Mouse (Mus musculus) kidney, embryonic 15.5 days (tissue): ENCODE results near the gene Arg1. TPM values are rescaled to one million over a fixed set of nuclear protein-coding genes. Genes with fewer than 3 reads are reported as not detected.

Source experiments
- ATAC-seq: fragments of 200-750 bp; cut with Nextera tagmentation; replicated peaks from 2 replicates; pipeline ENCODE4 v1.8.0; 2017; ENCODE audit warnings: moderate TSS enrichment; ENCODE audit not compliant: low FRiP score
- H3K27ac ChIP-seq: fragments of 300-500 bp; sonication (generic); 2 replicates; pipeline ENCODE4 v1.5.1; 2015; ENCODE audit warnings: mild to moderate bottlenecking, inconsistent platforms
- H3K27me3 ChIP-seq: fragments of 300-500 bp; sonication (generic); 2 replicates; pipeline ENCODE4 v1.6.1; 2015; ENCODE audit warnings: inconsistent platforms
- H3K36me3 ChIP-seq: fragments of 300-500 bp; sonication (generic); 2 replicates; pipeline ENCODE4 v1.6.1; 2015; ENCODE audit warnings: inconsistent platforms
- H3K4me1 ChIP-seq: fragments of 300-500 bp; sonication (generic); 2 replicates; pipeline ENCODE4 v1.6.1; 2015; ENCODE audit warnings: inconsistent platforms
- H3K4me2 ChIP-seq: fragments of 300-500 bp; sonication (generic); 2 replicates; pipeline ENCODE4 v1.6.1; 2015; ENCODE audit warnings: moderate library complexity, mild to moderate bottlenecking, inconsistent platforms
- H3K4me3 ChIP-seq: fragments of 300-500 bp; sonication (generic); replicated peaks from 2 replicates; pipeline ENCODE4 v1.5.1; 2015; ENCODE audit warnings: mild to moderate bottlenecking, inconsistent platforms
- H3K9ac ChIP-seq: fragments of 300-500 bp; sonication (generic); 2 replicates; pipeline ENCODE4 v1.6.1; 2015; ENCODE audit warnings: mild to moderate bottlenecking, inconsistent platforms
- H3K9me3 ChIP-seq: fragments of 300-500 bp; sonication (generic); replicated peaks from 2 replicates; pipeline ENCODE4 v1.6.1; 2016; ENCODE audit warnings: inconsistent platforms
- WGBS: fragments of 180-500 bp; shearing (Covaris S2); methylation state at CpG from one replicate; pipeline ENCODE4 v1.1.7; 2015; ENCODE audit warnings: mixed read lengths; 5-methylcytosine and 5-hydroxymethylcytosine counted together
- microRNA-seq: library from miRNA; unstranded; fragments of <30 nt; microRNA quantifications from one replicate; pipeline ENCODE4, GENCODE M21; 2016
- polyA plus RNA-seq: library from polyadenylated mRNA; unstranded; fragments of >200 nt; fragmentation: Nextera tagmentation; extraction: Ambion mirVana; gene quantifications from 2 replicates; pipeline ENCODE4 v1.2.1, GENCODE M21; 2015

The Arg1 gene
- polyA plus RNA-seq, 1 experiment from 2014 or later, result 3.5 TPM

- no peaks in the 10 kb centered on the region for H3K4me1 ChIP-seq
- no peak overlapping the region for H3K4me3 ChIP-seq
- no peak overlapping the region for H3K9ac ChIP-seq
- WGBS, result 94% methylated on average over 10 of the region's 10 CpGs
- no peak overlapping the region for H3K27ac ChIP-seq
- H3K9me3 ChIP-seq, result no peaks in the 10 kb centered on the region
- H3K36me3 ChIP-seq, result peaks cover 98% of the 10 kb centered on the region
- ATAC-seq, result no peak
- no peak overlapping the region for H3K4me2 ChIP-seq
- no peaks in the 10 kb centered on the region for H3K27me3 ChIP-seq
Measured at GRCm38 (mm10) chr10:24905627-24906026, 21.7 kb downstream of the Arg1 start.

- no peak; the same call in 1 of the 2 replicates for ATAC-seq
- Histone ChIP-seq H3K4me2 (no peak overlapping the region), H3K27ac (no peak overlapping the region), H3K9ac (no peak overlapping the region), H3K27me3 (no peaks in the 10 kb centered on the region), H3K9me3 (no peaks in the 10 kb centered on the region), H3K4me1 (no peaks in the 10 kb centered on the region), H3K36me3 (peaks cover 93% of the 10 kb centered on the region), H3K4me3 (no peak overlapping the region)
- WGBS, result 85% methylated on average over 8 of the region's 8 CpGs
Measured at GRCm38 (mm10) chr10:24895927-24896326, 31.4 kb downstream of the Arg1 start.

DNA sequence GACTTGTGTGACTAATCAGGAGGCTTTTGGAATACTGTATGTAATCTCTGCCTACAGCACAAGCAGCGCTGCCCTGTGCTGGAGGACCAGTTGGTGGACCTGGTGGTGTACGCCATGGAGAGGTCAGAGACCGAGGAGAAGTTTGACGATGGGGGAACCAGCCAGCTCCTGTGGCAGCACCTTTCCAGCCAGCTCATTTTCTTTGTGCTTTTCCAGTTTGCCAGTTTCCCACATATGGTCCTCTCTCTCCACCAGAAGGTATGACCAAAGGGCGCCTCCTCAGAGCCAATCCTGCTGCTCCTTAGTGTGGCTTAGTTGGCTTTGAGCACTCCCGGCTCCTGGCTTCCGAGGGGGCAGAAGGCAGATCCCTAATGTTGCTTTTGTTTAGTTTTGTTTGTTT is 38.9 kb downstream of the Arg1 start:
- H3K27me3 ChIP-seq, result no peaks in the 10 kb centered on the region
- H3K9ac ChIP-seq, result no peak overlapping the region
- no peaks in the 10 kb centered on the region for H3K4me1 ChIP-seq
- H3K4me2 ChIP-seq, result no peak overlapping the region
- H3K4me3 ChIP-seq, result no peak overlapping the region
- no peak for ATAC-seq
- 95% methylated on average over 7 of the region's 7 CpGs for WGBS
- no peaks in the 10 kb centered on the region for H3K9me3 ChIP-seq
- peaks cover 92% of the 10 kb centered on the region for H3K36me3 ChIP-seq
- H3K27ac ChIP-seq, result no peak overlapping the region

DNA sequence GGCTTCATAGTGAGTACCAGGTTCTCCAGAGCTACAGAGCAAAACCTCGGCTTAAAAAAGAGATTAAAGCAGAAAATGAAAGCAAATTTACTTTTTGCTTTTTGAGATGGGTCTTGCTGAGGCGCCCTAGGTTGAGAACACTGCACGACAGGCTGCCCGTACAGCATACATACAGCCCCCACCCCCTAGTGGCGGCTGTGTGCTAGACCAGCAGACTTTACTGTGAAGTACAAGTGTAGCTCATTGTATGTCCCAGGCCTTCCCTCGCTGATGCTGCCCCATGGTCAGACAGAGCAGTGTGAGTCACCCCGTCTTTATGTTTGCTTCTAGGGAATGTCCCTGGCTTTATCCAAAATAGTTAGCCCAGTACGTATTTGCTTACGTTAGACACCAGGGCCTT is 41.3 kb downstream of the Arg1 start:
- ATAC-seq, result no peak
- WGBS, result 87% methylated on average over 9 of the region's 9 CpGs
- H3K36me3 ChIP-seq, result peaks cover 95% of the 10 kb centered on the region

GRCm38 (mm10) chr10:24873624-24874023 is 53.7 kb downstream of the Arg1 start:
- no peaks in the 10 kb centered on the region for H3K9me3 ChIP-seq
- ATAC-seq, result no peak
- H3K4me1 ChIP-seq, result 0 out of 2 replicates have a peak, but pooled peaks cover 2% of the 10 kb centered on the region
- H3K27me3 ChIP-seq, result no peaks in the 10 kb centered on the region
- H3K27ac ChIP-seq, result no peak overlapping the region
- H3K9ac ChIP-seq, result no peak overlapping the region
- no peak overlapping the region for H3K4me2 ChIP-seq
- 81% methylated on average over 4 of the region's 4 CpGs for WGBS
- H3K36me3 ChIP-seq, result peaks cover 70% of the 10 kb centered on the region
- no peak overlapping the region for H3K4me3 ChIP-seq

More for the DNA sequence above, 41.3 kb downstream of the Arg1 start:
- Histone ChIP-seq H3K27ac (no peak overlapping the region), H3K9ac (no peak overlapping the region), H3K4me2 (no peak overlapping the region), H3K27me3 (no peaks in the 10 kb centered on the region), H3K9me3 (no peaks in the 10 kb centered on the region), H3K4me3 (no peak overlapping the region), H3K4me1 (no peaks in the 10 kb centered on the region)

DNA sequence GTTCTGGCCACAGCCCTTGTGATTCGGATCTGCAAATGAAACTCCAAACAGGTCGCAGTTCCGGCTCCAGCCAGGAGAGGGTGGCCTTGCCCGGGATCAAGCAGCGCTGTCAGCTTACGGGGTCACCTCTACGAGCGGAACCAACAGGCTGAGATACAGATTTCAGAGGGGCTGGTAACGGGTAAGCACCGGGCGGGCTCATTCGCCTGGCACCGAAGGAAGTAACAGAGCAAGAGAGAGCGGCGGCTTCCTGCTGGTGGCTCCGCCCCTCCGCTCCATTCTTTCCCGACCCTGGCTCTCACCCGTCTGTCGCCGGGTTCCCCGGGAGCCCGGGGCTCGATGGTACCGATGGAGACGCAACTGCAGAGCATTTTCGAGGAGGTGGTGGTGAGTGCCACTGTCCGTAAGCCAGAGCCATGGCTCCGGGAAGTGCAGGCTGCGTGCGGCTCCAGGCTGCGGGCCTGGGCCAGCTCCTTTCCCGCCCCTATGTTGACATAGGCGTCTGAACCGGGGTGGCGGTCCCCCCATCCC is 57.5 kb downstream of the Arg1 start, which contains the start of gene Med23:
Med23 (plus strand) TSS at position 227 of the 531 bp plus-strand sequence.
- ATAC-seq, result peak; percentile 99
- H3K27me3 ChIP-seq, result no peaks in the 10 kb centered on the region
- H3K9ac ChIP-seq, result peak within 1 kb of the TSS; percentile 70
- peak within 1 kb of the TSS; percentile 65 for H3K4me3 ChIP-seq
- H3K4me1 ChIP-seq, result 0 out of 2 replicates have a peak, but pooled peaks cover 2% of the 10 kb centered on the region
- H3K36me3 ChIP-seq, result peaks cover 35% of the 10 kb centered on the region
- H3K27ac ChIP-seq, result no peak within 1 kb of the TSS
- no peaks in the 10 kb centered on the region for H3K9me3 ChIP-seq
- WGBS, result 0% methylated on average over 36 of the region's 36 CpGs
- peak within 1 kb of the TSS; percentile 62 for H3K4me2 ChIP-seq

Small RNA genes within 50 kb of the gene (microRNA-seq; reads per million reads assigned to microRNA genes)
- not detected for gene Mir6905

Other genes with a start within 250 kb of the Arg1 start
- 3.9 and 4.1 TPM in 2 replicates for gene Enpp1, start 215.3 kb downstream of the Arg1 start, polyA plus RNA-seq
- 3.7 and 6.4 TPM in 2 replicates for gene Enpp3, start 84.7 kb downstream of the Arg1 start, polyA plus RNA-seq
- 22.3 and 23.3 TPM in 2 replicates for gene Med23, start 57.5 kb downstream of the Arg1 start, polyA plus RNA-seq